9 mouse cellular contexts compared by ENCODE assay signal in genomic region chr11:35877651-35878558, GRCm38 (mm10). TPM values are rescaled to one million over a fixed set of nuclear protein-coding genes. Genes with fewer than 3 reads are reported as not detected.
A peak's percentile ranks its signal among the peaks of the same experiment; 100 is the strongest.
DNase-seq lines count a peak whose midpoint lies in the region; ATAC-seq and TF ChIP-seq lines count a peak whose summit lies in the region.
"Had no signal": no experiment of that assay in that cellular context is flagged by ENCODE, and none has a peak within 500 bp of the region (broad histone marks: within the 10 kb centered on the region; RNA-seq: fewer than 3 reads in every experiment).

No protein-coding gene starts in this region.

- no peak overlapping the region for H3K9ac ChIP-seq in liver, embryonic 16.5 days (ENCODE audit: low read depth, low read length)
- H3K9ac ChIP-seq: liver, embryonic 14.5 days had no signal

- no peaks in the 10 kb centered on the region for H3K4me1 ChIP-seq in liver, embryonic 16.5 days (ENCODE audit: control insufficient read depth, low read depth, low read length)
- peaks cover 54% of the 10 kb centered on the region for H3K4me1 ChIP-seq in hindbrain, embryonic 10.5 days (replicated peaks)

- H3ac ChIP-seq in myocyte (ENCODE audit: control insufficient read depth, insufficient read length): no peak overlapping the region

- H3K79me2 ChIP-seq in myocyte (ENCODE audit: control insufficient read depth, insufficient read depth): no peaks in the 10 kb centered on the region

- H3K36me3 ChIP-seq in liver, embryonic 16.5 days (ENCODE audit: control insufficient read depth, insufficient read depth): no peaks in the 10 kb centered on the region
- peaks cover 40% of the 10 kb centered on the region for H3K36me3 ChIP-seq in hindbrain, embryonic 10.5 days
- no peaks in the 10 kb centered on the region for H3K36me3 ChIP-seq in myocyte (ENCODE audit: control insufficient read depth, insufficient read depth)

- H3K27ac ChIP-seq in liver, embryonic 16.5 days (ENCODE audit: low read length): no peak overlapping the region
- H3K27ac ChIP-seq in hindbrain, embryonic 10.5 days: peak overlapping the region; percentile 77
- H3K27ac ChIP-seq: liver, embryonic 14.5 days had no signal

- no peak overlapping the region for H3K4me3 ChIP-seq in liver, embryonic 16.5 days (ENCODE audit: low read depth, low read length)
- no peak overlapping the region for H3K4me3 ChIP-seq in hindbrain, embryonic 10.5 days
- H3K4me3 ChIP-seq in myocyte: no peak overlapping the region

- peak; percentile 27; the same call in 1 of the 2 replicates for ATAC-seq in liver, embryonic 16.5 days (ENCODE audit: low read depth)

- 28% methylated on average over 14 of the region's 14 CpGs for WGBS in liver, embryonic 16.5 days (ENCODE audit: insufficient replicate concordance)
- 68% methylated on average over 14 of the region's 14 CpGs for WGBS in hindbrain, embryonic 10.5 days

- no peak for TF ChIP-seq POLR2A in myocyte (IDR thresholded peaks at IDR 0.05; ENCODE audit: insufficient read length, low read depth)

- no peak overlapping the region for H3K4me2 ChIP-seq in liver, embryonic 16.5 days (ENCODE audit: low read depth, low read length)
- peak overlapping the region; percentile 60 for H3K4me2 ChIP-seq in myocyte (ENCODE audit: low read depth)

- DNase-seq in liver: no peak
- DNase-seq in c-Kit-positive CD71-negative TER-119-negative erythroid progenitor cells, embryonic 14.5 days (ENCODE audit: low read depth): peak; percentile 13
- DNase-seq in hindbrain, embryonic 10.5 days (ENCODE audit: low spot score): peak; percentile 26
- no peak for DNase-seq in gastrocnemius, postnatal 4 days (ENCODE audit: low spot score in 2 of 2)
- no peak for DNase-seq in B cell, adult 2 months
- DNase-seq: kidney, postnatal 25 days had no signal

- H3K9me3 ChIP-seq in liver, embryonic 16.5 days (replicated peaks; ENCODE audit: control insufficient read depth, low read length): no peaks in the 10 kb centered on the region
- H3K9me3 ChIP-seq in hindbrain, embryonic 10.5 days: no peaks in the 10 kb centered on the region

- H3K27me3 ChIP-seq in liver, embryonic 16.5 days (ENCODE audit: control insufficient read depth, insufficient read depth, low read depth, low read length): no peaks in the 10 kb centered on the region
- H3K27me3 ChIP-seq in hindbrain, embryonic 10.5 days (ENCODE audit: insufficient read depth, poor library complexity, severe bottlenecking): peaks cover 11% of the 10 kb centered on the region
- H3K27me3 ChIP-seq in myocyte (ENCODE audit: control insufficient read depth, insufficient read depth, insufficient read length): no peaks in the 10 kb centered on the region

TF ChIP-seq in myocyte, 11 proteins besides CTCF, POLR2A, EP300 and RAD21:
- TF ChIP-seq E2F4 (IDR thresholded peaks at IDR 0.05; ENCODE audit: insufficient read depth): no peak
- no peak for TF ChIP-seq MAX (IDR thresholded peaks at IDR 0.05; ENCODE audit: low read depth)
- TF ChIP-seq MYOG (IDR thresholded peaks at IDR 0.05; ENCODE audit: control insufficient read depth in 1 of 3, insufficient read depth in 1 of 3, insufficient read length in 2 of 3, low read depth in 2 of 3): no peak
- TF ChIP-seq REST (IDR thresholded peaks at IDR 0.05; ENCODE audit: insufficient read depth, insufficient read length): no peak
- TF ChIP-seq TCF3 (IDR thresholded peaks at IDR 0.05; ENCODE audit: insufficient read length, low read depth): no peak
- no peak for TF ChIP-seq MYOD1 (IDR thresholded peaks at IDR 0.05; ENCODE audit: control insufficient read depth in 1 of 3, insufficient read length in 2 of 3, low read depth in 2 of 3)

RNA-seq across cellular contexts. Expression of gene Rars, which starts 43.6 kb away (rescaled TPM):
- 34.4 and 37.8 TPM in 2 replicates for polyA plus RNA-seq in liver, embryonic 16.5 days (2015; fragmentation: Nextera tagmentation; extraction: Ambion mirVana)
- polyA plus RNA-seq in hindbrain, embryonic 10.5 days (2016; fragmentation: Nextera tagmentation; extraction: Ambion mirVana): 76.4 and 105 TPM in 2 replicates
- 112 TPM for polyA plus RNA-seq in myocyte (2012; fragmentation: generic; extraction: Trizol)
- 10 to 100 TPM; 54.2 to 57.1 TPM for total RNA-seq in gastrocnemius, postnatal 4 days (2021)

Comparison
In these comparisons a context has a peak if more than half of its experiments do, and no peak if none do; other contexts are left out.
1. DNase-seq: peak in c-Kit-positive CD71-negative TER-119-negative erythroid progenitor cells, embryonic 14.5 days (single experiment) and hindbrain, embryonic 10.5 days (single experiment); none in liver (single experiment), gastrocnemius, postnatal 4 days (0 of 2) and B cell, adult 2 months (0 of 2).